Mouse (Mus musculus): Measurements from ENCODE around the gene Rpl10a. TPM values are rescaled to one million over a fixed set of nuclear protein-coding genes. Genes with fewer than 3 reads are reported as not detected.
"Not testable (repeated sequence)": the region's sequence is repeated elsewhere in the genome, so short reads cannot be mapped to it uniquely, and the experiment has no call there.

Rpl10a gene
- total RNA-seq, 2 experiments from 2014 or later, result 365 to 369 TPM

GRCm38 (mm10) chr17:28327673-28328325, 472 bp upstream of the Rpl10a start:
- intact Hi-C loops (cut with DNase I), result loop anchor here (10.0 kb wide), 1 partner anchor 197 kb away; no protein-coding TSS in a partner anchor
- peak; percentile 35 to 72 for DNase-seq (ENCODE audit: low spot score in 2 of 2)

GRCm38 (mm10) chr17:28328946-28329345, 675 bp downstream of the Rpl10a start:
- intact Hi-C loops (cut with DNase I), result loop anchor here (10.0 kb wide), 1 partner anchor 196 kb away; no protein-coding TSS in a partner anchor
- DNase-seq (ENCODE audit: low spot score in 2 of 2), result no peak

GRCm38 (mm10) chr17:28329503-28330231, 1.4 kb downstream of the Rpl10a start:
- intact Hi-C loops (cut with DNase I), result loop anchor here (10.0 kb wide), 1 partner anchor 195 kb away; no protein-coding TSS in a partner anchor
- DNase-seq (ENCODE audit: low spot score in 2 of 2), result no peak

GRCm38 (mm10) chr17:28330232-28330546, 1.9 kb downstream of the Rpl10a start:
- DNase-seq (ENCODE audit: low spot score in 2 of 2), result no peak
- intact Hi-C loops (cut with DNase I), result no loop called here

- DNase-seq (ENCODE audit: low spot score in 2 of 2); intact Hi-C loops (cut with DNase I): not testable (repeated sequence)
Observed at GRCm38 (mm10) chr17:28330590-28330989, 2.3 kb downstream of the Rpl10a start.

GRCm38 (mm10) chr17:28331241-28332112, 3.2 kb downstream of the Rpl10a start:
- intact Hi-C loops (cut with DNase I), result no loop called here
- no peak for DNase-seq (ENCODE audit: low spot score in 2 of 2)

- intact Hi-C loops (cut with DNase I), result no loop called here
- no peak for DNase-seq (ENCODE audit: low spot score in 2 of 2)
Observed at GRCm38 (mm10) chr17:28332113-28332914, 4.0 kb downstream of the Rpl10a start.

- intact Hi-C loops (cut with DNase I), result no loop called here
- no peak for DNase-seq (ENCODE audit: low spot score in 2 of 2)
Observed at GRCm38 (mm10) chr17:28332915-28333546, 4.8 kb downstream of the Rpl10a start.

GRCm38 (mm10) chr17:28335267-28335666, 7.0 kb downstream of the Rpl10a start:
- intact Hi-C loops (cut with DNase I), result no loop called here
- DNase-seq (ENCODE audit: low spot score in 2 of 2), result no peak

- intact Hi-C loops (cut with DNase I), result no loop called here
- DNase-seq (ENCODE audit: low spot score in 2 of 2), result no peak
Observed at GRCm38 (mm10) chr17:28337547-28337946, 9.3 kb downstream of the Rpl10a start.

- DNase-seq (ENCODE audit: low spot score in 2 of 2), result no peak
- intact Hi-C loops (cut with DNase I), result no loop called here
Observed at GRCm38 (mm10) chr17:28340578-28340977, 12.3 kb downstream of the Rpl10a start.

- intact Hi-C loops (cut with DNase I), result no loop called here
- DNase-seq (ENCODE audit: low spot score in 2 of 2), result peak; percentile 60 to 73
Observed at GRCm38 (mm10) chr17:28341091-28341490, 12.8 kb downstream of the Rpl10a start.

- DNase-seq (ENCODE audit: low spot score in 2 of 2), result no peak
- intact Hi-C loops (cut with DNase I), result no loop called here
Observed at GRCm38 (mm10) chr17:28344050-28344607, 15.9 kb downstream of the Rpl10a start.

- intact Hi-C loops (cut with DNase I), result no loop called here
Observed at GRCm38 (mm10) chr17:28344670-28345069, 16.4 kb downstream of the Rpl10a start.

GRCm38 (mm10) chr17:28345271-28345721, 17.0 kb downstream of the Rpl10a start:
- DNase-seq (ENCODE audit: low spot score in 2 of 2), result no peak
- intact Hi-C loops (cut with DNase I), result no loop called here

More at GRCm38 (mm10) chr17:28344670-28345069, 16.4 kb downstream of the Rpl10a start:
- no peak for DNase-seq (ENCODE audit: low spot score in 2 of 2)

- intact Hi-C loops (cut with DNase I), result no loop called here
Observed at GRCm38 (mm10) chr17:28345882-28346281, 17.6 kb downstream of the Rpl10a start.

GRCm38 (mm10) chr17:28347327-28347726, 19.1 kb downstream of the Rpl10a start:
- intact Hi-C loops (cut with DNase I), result no loop called here
- DNase-seq (ENCODE audit: low spot score in 2 of 2), result no peak

More at GRCm38 (mm10) chr17:28345882-28346281, 17.6 kb downstream of the Rpl10a start:
- no peak for DNase-seq (ENCODE audit: low spot score in 2 of 2)

- intact Hi-C loops (cut with DNase I), result no loop called here
- DNase-seq (ENCODE audit: low spot score in 2 of 2), result no peak
Observed at GRCm38 (mm10) chr17:28348211-28348610, 19.9 kb downstream of the Rpl10a start.

All from left cerebral cortex, postnatal 14 days (tissue).